Mouse (Mus musculus): Measurements from ENCODE around the gene Auts2. TPM values are rescaled to one million over a fixed set of nuclear protein-coding genes. Genes with fewer than 3 reads are reported as not detected.

Auts2 gene
- polyA plus RNA-seq, 1 experiment from 2014 or later: 27.7 TPM

GRCm38 (mm10) chr5:131922118-131922517 is 621.0 kb downstream of the Auts2 start:
- Histone ChIP-seq H3K4me1 (0 out of 2 replicates have a peak, but pooled peaks cover 7% of the 10 kb centered on the region), H3K27ac (no peak overlapping the region), H3K9me3 (replicated peaks) (no peaks in the 10 kb centered on the region), H3K4me2 (no peak overlapping the region), H3K9ac (no peak overlapping the region), H3K27me3 (0 out of 2 replicates have a peak, but pooled peaks cover 2% of the 10 kb centered on the region), H3K36me3 (no peaks in the 10 kb centered on the region), H3K4me3 (replicated peaks) (no peak overlapping the region)
- 81% methylated on average over 5 of the region's 5 CpGs for WGBS
- no peak for ATAC-seq (replicated peaks; ENCODE audit: low FRiP score)

GRCm38 (mm10) chr5:131919983-131920777 is 623.0 kb downstream of the Auts2 start:
- H3K4me1 ChIP-seq: 0 out of 2 replicates have a peak, but pooled peaks cover 7% of the 10 kb centered on the region
- no peaks in the 10 kb centered on the region for H3K9me3 ChIP-seq (replicated peaks)
- H3K27ac ChIP-seq: no peak overlapping the region
- 70% methylated on average over 12 of the region's 12 CpGs for WGBS
- no peak overlapping the region for H3K9ac ChIP-seq
- ATAC-seq (replicated peaks; ENCODE audit: low FRiP score): no peak
- no peaks in the 10 kb centered on the region for H3K36me3 ChIP-seq
- 0 out of 2 replicates have a peak, but pooled peaks cover 2% of the 10 kb centered on the region for H3K27me3 ChIP-seq
- H3K4me3 ChIP-seq (replicated peaks): no peak overlapping the region
- no peak overlapping the region for H3K4me2 ChIP-seq

- WGBS: 25% methylated on average over 12 of the region's 12 CpGs
- 0 out of 2 replicates have a peak, but pooled peaks have one; percentile 22 for ATAC-seq (replicated peaks; ENCODE audit: low FRiP score)
- Histone ChIP-seq H3K36me3 (no peaks in the 10 kb centered on the region), H3K4me1 (0 out of 2 replicates have a peak, but pooled peaks cover 7% of the 10 kb centered on the region), H3K4me2 (no peak overlapping the region), H3K27ac (no peak overlapping the region), H3K9ac (no peak overlapping the region), H3K27me3 (0 out of 2 replicates have a peak, but pooled peaks cover 2% of the 10 kb centered on the region), H3K9me3 (replicated peaks) (no peaks in the 10 kb centered on the region), H3K4me3 (replicated peaks) (no peak overlapping the region)
Measured at GRCm38 (mm10) chr5:131916791-131917403, 626.2 kb downstream of the Auts2 start.

GRCm38 (mm10) chr5:131913562-131913961 is 629.6 kb downstream of the Auts2 start:
- Histone ChIP-seq H3K4me3 (replicated peaks) (no peak overlapping the region), H3K4me2 (no peak overlapping the region), H3K36me3 (no peaks in the 10 kb centered on the region), H3K27ac (no peak overlapping the region), H3K4me1 (0 out of 2 replicates have a peak, but pooled peaks cover 7% of the 10 kb centered on the region), H3K9me3 (replicated peaks) (no peaks in the 10 kb centered on the region), H3K9ac (no peak overlapping the region), H3K27me3 (0 out of 2 replicates have a peak, but pooled peaks cover 2% of the 10 kb centered on the region)
- no peak for ATAC-seq (replicated peaks; ENCODE audit: low FRiP score)
- 73% methylated on average over 8 of the region's 8 CpGs for WGBS

- no peaks in the 10 kb centered on the region for H3K36me3 ChIP-seq
- ATAC-seq (replicated peaks; ENCODE audit: low FRiP score): no peak
Measured at GRCm38 (mm10) chr5:131912983-131913382, 630.2 kb downstream of the Auts2 start.

GRCm38 (mm10) chr5:131906313-131906712 is 636.8 kb downstream of the Auts2 start:
- Histone ChIP-seq H3K27ac (no peak overlapping the region), H3K4me2 (no peak overlapping the region), H3K36me3 (no peaks in the 10 kb centered on the region), H3K9ac (no peak overlapping the region), H3K4me1 (peaks cover 9% of the 10 kb centered on the region; the same call in 1 of the 2 replicates), H3K27me3 (no peaks in the 10 kb centered on the region), H3K9me3 (replicated peaks) (no peaks in the 10 kb centered on the region), H3K4me3 (replicated peaks) (no peak overlapping the region)
- no peak for ATAC-seq (replicated peaks; ENCODE audit: low FRiP score)
- 89% methylated on average over 3 of the region's 3 CpGs for WGBS

More at GRCm38 (mm10) chr5:131912983-131913382, 630.2 kb downstream of the Auts2 start:
- no peaks in the 10 kb centered on the region for H3K9me3 ChIP-seq (replicated peaks)
- no peak overlapping the region for H3K4me2 ChIP-seq
- 77% methylated on average over 1 of the region's 1 CpGs for WGBS
- H3K27ac ChIP-seq: no peak overlapping the region
- H3K9ac ChIP-seq: no peak overlapping the region
- no peak overlapping the region for H3K4me3 ChIP-seq (replicated peaks)
- 0 out of 2 replicates have a peak, but pooled peaks cover 2% of the 10 kb centered on the region for H3K27me3 ChIP-seq
- H3K4me1 ChIP-seq: 0 out of 2 replicates have a peak, but pooled peaks cover 7% of the 10 kb centered on the region

GRCm38 (mm10) chr5:131904478-131904877 is 638.7 kb downstream of the Auts2 start:
- H3K9ac ChIP-seq: no peak overlapping the region
- H3K9me3 ChIP-seq (replicated peaks): no peaks in the 10 kb centered on the region
- no peak overlapping the region for H3K4me3 ChIP-seq (replicated peaks)
- no peaks in the 10 kb centered on the region for H3K36me3 ChIP-seq
- H3K4me1 ChIP-seq: peaks cover 9% of the 10 kb centered on the region; the same call in 1 of the 2 replicates
- no peak overlapping the region for H3K27ac ChIP-seq
- no peak overlapping the region for H3K4me2 ChIP-seq
- H3K27me3 ChIP-seq: no peaks in the 10 kb centered on the region
- peak; percentile 46; the same call in 1 of the 2 replicates for ATAC-seq (replicated peaks; ENCODE audit: low FRiP score)
- WGBS: 20% methylated on average over 10 of the region's 10 CpGs

GRCm38 (mm10) chr5:131898048-131898638 is 645.0 kb downstream of the Auts2 start:
- Histone ChIP-seq H3K4me2 (no peak overlapping the region), H3K9me3 (replicated peaks) (no peaks in the 10 kb centered on the region), H3K4me1 (0 out of 2 replicates have a peak, but pooled peaks cover 5% of the 10 kb centered on the region), H3K4me3 (replicated peaks) (no peak overlapping the region), H3K9ac (no peak overlapping the region), H3K36me3 (no peaks in the 10 kb centered on the region), H3K27me3 (no peaks in the 10 kb centered on the region), H3K27ac (no peak overlapping the region; the same call in 1 of the 2 replicates)
- no peak for ATAC-seq (replicated peaks; ENCODE audit: low FRiP score)
- 67% methylated on average over 4 of the region's 4 CpGs for WGBS

GRCm38 (mm10) chr5:131886636-131887035 is 656.5 kb downstream of the Auts2 start:
- WGBS: 93% methylated on average over 3 of the region's 3 CpGs
- H3K4me2 ChIP-seq: no peak overlapping the region
- H3K27ac ChIP-seq: no peak overlapping the region
- no peaks in the 10 kb centered on the region for H3K27me3 ChIP-seq
- ATAC-seq (replicated peaks; ENCODE audit: low FRiP score): no peak
- H3K4me3 ChIP-seq (replicated peaks): no peak overlapping the region
- no peaks in the 10 kb centered on the region for H3K36me3 ChIP-seq
- no peaks in the 10 kb centered on the region for H3K4me1 ChIP-seq
- H3K9ac ChIP-seq: no peak overlapping the region
- H3K9me3 ChIP-seq (replicated peaks): no peaks in the 10 kb centered on the region

- Histone ChIP-seq H3K4me2 (no peak overlapping the region), H3K36me3 (no peaks in the 10 kb centered on the region), H3K9me3 (replicated peaks) (no peaks in the 10 kb centered on the region), H3K4me1 (no peaks in the 10 kb centered on the region), H3K9ac (no peak overlapping the region), H3K27ac (no peak overlapping the region), H3K27me3 (no peaks in the 10 kb centered on the region), H3K4me3 (replicated peaks) (no peak overlapping the region)
- ATAC-seq (replicated peaks; ENCODE audit: low FRiP score): no peak
Measured at GRCm38 (mm10) chr5:131876569-131876968, 666.6 kb downstream of the Auts2 start.

- Histone ChIP-seq H3K4me1 (no peaks in the 10 kb centered on the region), H3K9me3 (replicated peaks) (no peaks in the 10 kb centered on the region), H3K9ac (no peak overlapping the region), H3K4me3 (replicated peaks) (no peak overlapping the region), H3K4me2 (no peak overlapping the region), H3K27ac (no peak overlapping the region), H3K27me3 (no peaks in the 10 kb centered on the region), H3K36me3 (no peaks in the 10 kb centered on the region)
- WGBS: 68% methylated on average over 4 of the region's 4 CpGs
- no peak for ATAC-seq (replicated peaks; ENCODE audit: low FRiP score)
Measured at GRCm38 (mm10) chr5:131875976-131876375, 667.2 kb downstream of the Auts2 start.

- H3K9me3 ChIP-seq (replicated peaks): no peaks in the 10 kb centered on the region
- no peak overlapping the region for H3K4me2 ChIP-seq
- 81% methylated on average over 4 of the region's 4 CpGs for WGBS
- no peak for ATAC-seq (replicated peaks; ENCODE audit: low FRiP score)
- no peaks in the 10 kb centered on the region for H3K27me3 ChIP-seq
- H3K4me3 ChIP-seq (replicated peaks): no peak overlapping the region
- no peaks in the 10 kb centered on the region for H3K36me3 ChIP-seq
- H3K27ac ChIP-seq: no peak overlapping the region
- H3K9ac ChIP-seq: no peak overlapping the region
- H3K4me1 ChIP-seq: no peaks in the 10 kb centered on the region
Measured at GRCm38 (mm10) chr5:131873116-131873515, 670.0 kb downstream of the Auts2 start.
